Mouse (Mus musculus) spleen, adult 2 months (tissue): ENCODE results near the gene Klhl26.

Source experiments
- CTCF ChIP-seq: fragments of 200-500 bp; IDR thresholded peaks from 2 replicates; pipeline ENCODE4 v1.5.1; 2011; ENCODE audit warnings: mild to moderate bottlenecking, inconsistent platforms; ENCODE audit not compliant: insufficient read depth, insufficient read length, insufficient replicate concordance; ENCODE audit errors: extremely low read depth
- POLR2A ChIP-seq: fragments of 200-500 bp; IDR thresholded peaks from 2 replicates; pipeline ENCODE4 v1.6.1; 2011; ENCODE audit warnings: low read depth, low read length, inconsistent platforms

DNA sequence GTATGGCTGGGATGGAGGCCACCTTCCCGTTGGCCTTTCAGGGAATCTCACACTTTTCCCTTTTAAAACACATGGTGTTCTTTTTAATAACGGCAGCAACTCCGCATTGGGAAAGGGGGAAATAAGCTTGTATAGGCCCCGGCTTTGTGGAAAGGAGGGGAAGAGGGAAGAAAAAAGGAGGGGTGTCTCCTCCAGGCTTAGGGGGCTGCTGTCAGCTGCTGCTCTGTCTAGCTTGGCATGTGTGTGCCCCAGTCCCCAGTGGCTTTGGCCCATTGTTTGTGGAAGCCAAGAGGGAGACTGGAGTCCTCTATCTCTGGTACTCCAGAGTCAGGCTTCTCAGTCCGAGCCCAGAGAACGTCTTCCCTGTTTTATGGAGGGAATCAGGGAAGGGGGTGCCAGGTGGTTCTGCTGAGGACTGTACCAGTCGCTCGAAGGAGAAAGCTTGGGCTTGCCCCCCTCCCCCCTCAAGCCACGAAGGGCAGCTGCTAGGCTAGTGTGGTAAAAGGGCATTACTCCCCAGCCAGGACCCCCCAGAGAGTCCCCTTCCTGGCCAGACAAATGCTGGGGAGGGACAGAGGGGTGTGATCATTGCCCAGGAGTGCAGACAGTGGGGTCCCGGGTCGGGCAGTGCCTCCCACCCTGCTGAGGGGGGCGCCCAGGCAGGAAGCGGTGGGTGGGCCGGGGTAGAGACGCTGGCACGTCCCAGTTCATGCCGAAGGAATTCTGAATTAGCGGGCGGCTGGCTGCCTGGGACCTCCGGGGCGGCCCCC lies 18.4 kb upstream of the Klhl26 start:
- TF ChIP-seq POLR2A: no peak
- no peak for TF ChIP-seq CTCF
